17 mouse cellular contexts compared by ENCODE assay signal in the genomic region with DNA sequence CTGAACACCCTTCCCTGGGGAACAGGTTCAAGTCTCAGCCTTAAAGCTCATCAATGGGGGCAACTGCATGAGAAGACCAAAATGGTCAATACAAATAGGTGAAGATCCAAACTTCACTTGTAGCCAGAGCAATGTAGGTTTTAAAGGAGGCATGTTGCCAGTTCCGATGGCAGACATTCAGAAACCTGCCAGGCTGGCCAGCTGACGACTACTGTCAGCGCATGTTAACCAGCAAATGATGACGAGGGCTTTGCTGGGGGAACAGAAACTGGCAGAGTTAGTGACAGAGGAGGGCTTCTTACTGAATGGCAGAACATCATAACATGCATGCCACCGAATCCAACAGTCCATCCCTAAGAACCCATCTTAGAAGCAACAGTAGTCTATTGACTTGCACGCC. TPM values are rescaled to one million over a fixed set of nuclear protein-coding genes. Genes with fewer than 3 reads are reported as not detected.
DNase-seq lines count a peak whose midpoint lies in the region; ATAC-seq and TF ChIP-seq lines count a peak whose summit lies in the region.
"Had no signal": no experiment of that assay in that cellular context is flagged by ENCODE, and none has a peak within 500 bp of the region (broad histone marks: within the 10 kb centered on the region; RNA-seq: fewer than 3 reads in every experiment).

No protein-coding gene starts in this region.

- peak; percentile 17 for DNase-seq in adrenal gland, adult 2 months
- no peak for DNase-seq in adrenal gland, adult 18-20 months (ENCODE audit: low spot score in 2 of 2)
- DNase-seq in liver, adult 2 months (ENCODE audit: extremely low read depth, low read depth, low spot score) = peak; percentile 68
- no peak for DNase-seq in liver, postnatal 0 days
- DNase-seq in cerebellum, adult 2 months = peak; percentile 30 to 38
- peak; percentile 30 for DNase-seq in forebrain, postnatal 0 days
- no peak for DNase-seq in ovary, postnatal 14 days (ENCODE audit: low spot score)
- DNase-seq: gastrocnemius, postnatal 10 days; heart, postnatal 10 days; lung, postnatal 36 days; thymus, adult 2 months had no signal

- TF ChIP-seq CTCF in liver, adult 2 months (IDR thresholded peaks at IDR 0.05; ENCODE audit: low read depth, low read length) = no peak
- TF ChIP-seq CTCF in liver, postnatal 0 days (IDR thresholded peaks at IDR 0.05; ENCODE audit: low read depth) = no peak
- no peak for TF ChIP-seq CTCF in cerebellum, adult 2 months (IDR thresholded peaks at IDR 0.05; ENCODE audit: borderline replicate concordance, insufficient read depth, low read depth, low read length)
- TF ChIP-seq CTCF in forebrain, postnatal 0 days (IDR thresholded peaks at IDR 0.05; ENCODE audit: low read depth) = no peak

- peaks cover 26% of the 10 kb centered on the region; the same call in 1 of the 2 replicates for H3K79me2 ChIP-seq in liver, adult 2 months (ENCODE audit: control insufficient read depth, insufficient read depth, low read length)

- no peak overlapping the region for H3K4me3 ChIP-seq in liver, adult 2 months (ENCODE audit: insufficient read depth, low read depth, low read length)
- H3K4me3 ChIP-seq in liver, postnatal 0 days (ENCODE audit: low read depth, low read length) = no peak overlapping the region
- H3K4me3 ChIP-seq in cerebellum, adult 2 months (replicated peaks; ENCODE audit: insufficient read depth, low read depth, low read length) = no peak overlapping the region
- 0 out of 2 replicates have a peak overlapping the region, but pooled peaks have one; percentile 8 for H3K4me3 ChIP-seq in forebrain, postnatal 0 days (ENCODE audit: low read depth, low read length)
- H3K4me3 ChIP-seq in intestine, embryonic 15.5 days (replicated peaks) = no peak overlapping the region
- H3K4me3 ChIP-seq: hindbrain, embryonic 15.5 days; kidney, embryonic 15.5 days; limb, embryonic 13.5 days; midbrain, embryonic 12.5 days had no signal

- H3K4me2 ChIP-seq in liver, postnatal 0 days (ENCODE audit: low read depth, low read length) = no peak overlapping the region
- peak overlapping the region; percentile 92 for H3K4me2 ChIP-seq in forebrain, postnatal 0 days (ENCODE audit: low read depth)
- no peak overlapping the region for H3K4me2 ChIP-seq in intestine, embryonic 15.5 days (replicated peaks)
- H3K4me2 ChIP-seq: hindbrain, embryonic 15.5 days; kidney, embryonic 15.5 days; limb, embryonic 13.5 days; midbrain, embryonic 12.5 days had no signal

- H3K9me3 ChIP-seq in liver, postnatal 0 days (ENCODE audit: low read length) = no peaks in the 10 kb centered on the region
- H3K9me3 ChIP-seq in forebrain, postnatal 0 days (ENCODE audit: low read length) = no peaks in the 10 kb centered on the region
- no peaks in the 10 kb centered on the region for H3K9me3 ChIP-seq in intestine, embryonic 15.5 days
- H3K9me3 ChIP-seq: hindbrain, embryonic 15.5 days; kidney, embryonic 15.5 days; limb, embryonic 13.5 days; midbrain, embryonic 12.5 days had no signal

- peaks cover 25% of the 10 kb centered on the region for H3K4me1 ChIP-seq in liver, adult 2 months (ENCODE audit: control insufficient read depth, insufficient read depth, low read length)
- H3K4me1 ChIP-seq in liver, postnatal 0 days (ENCODE audit: insufficient read depth) = no peaks in the 10 kb centered on the region
- H3K4me1 ChIP-seq in cerebellum, adult 2 months (ENCODE audit: control insufficient read depth, insufficient read depth, low read length) = peaks cover 6% of the 10 kb centered on the region
- H3K4me1 ChIP-seq in forebrain, postnatal 0 days (ENCODE audit: insufficient read depth) = peaks cover 14% of the 10 kb centered on the region
- no peaks in the 10 kb centered on the region for H3K4me1 ChIP-seq in intestine, embryonic 15.5 days (replicated peaks)

- 41% methylated on average over 6 of the region's 6 CpGs for WGBS in liver, adult 2 months
- 76% methylated on average over 6 of the region's 6 CpGs for WGBS in liver, postnatal 0 days (ENCODE audit: insufficient replicate concordance)
- WGBS in cerebellum, adult 2 months = 28% methylated on average over 6 of the region's 6 CpGs
- 31% methylated on average over 6 of the region's 6 CpGs for WGBS in forebrain, postnatal 0 days
- 89% methylated on average over 6 of the region's 6 CpGs for WGBS in intestine, embryonic 15.5 days

- no peak for TF ChIP-seq EP300 in liver, postnatal 0 days (IDR thresholded peaks at IDR 0.05; ENCODE audit: low read depth)

- no peaks in the 10 kb centered on the region for H3K36me3 ChIP-seq in liver, adult 2 months (ENCODE audit: control insufficient read depth, insufficient read depth, low read length)
- no peaks in the 10 kb centered on the region for H3K36me3 ChIP-seq in liver, postnatal 0 days (replicated peaks; ENCODE audit: insufficient read depth, low read length)
- no peaks in the 10 kb centered on the region for H3K36me3 ChIP-seq in forebrain, postnatal 0 days (ENCODE audit: insufficient read depth)
- no peaks in the 10 kb centered on the region for H3K36me3 ChIP-seq in intestine, embryonic 15.5 days
- H3K36me3 ChIP-seq: hindbrain, embryonic 15.5 days; kidney, embryonic 15.5 days; limb, embryonic 13.5 days; midbrain, embryonic 12.5 days had no signal

- TF ChIP-seq POLR2A in liver, adult 2 months (IDR thresholded peaks at IDR 0.05; ENCODE audit: extremely low read depth, insufficient read depth, low read length) = no peak
- TF ChIP-seq POLR2A in cerebellum, adult 2 months (IDR thresholded peaks at IDR 0.05; ENCODE audit: borderline replicate concordance, insufficient read depth, low read length) = no peak

- no peak overlapping the region for H3K9ac ChIP-seq in liver, adult 2 months (ENCODE audit: low read depth, low read length)
- H3K9ac ChIP-seq in liver, postnatal 0 days (replicated peaks) = no peak overlapping the region
- H3K9ac ChIP-seq in forebrain, postnatal 0 days = no peak overlapping the region
- H3K9ac ChIP-seq in intestine, embryonic 15.5 days = no peak overlapping the region
- H3K9ac ChIP-seq: hindbrain, embryonic 15.5 days; kidney, embryonic 15.5 days; limb, embryonic 13.5 days; midbrain, embryonic 12.5 days had no signal

- peak overlapping the region; percentile 60 for H3K27ac ChIP-seq in liver, adult 2 months (replicated peaks; ENCODE audit: insufficient read depth, low read depth, low read length)
- no peak overlapping the region for H3K27ac ChIP-seq in liver, postnatal 0 days (ENCODE audit: low read depth)
- H3K27ac ChIP-seq in cerebellum, adult 2 months (ENCODE audit: insufficient read depth, low read length) = no peak overlapping the region
- no peak overlapping the region for H3K27ac ChIP-seq in forebrain, postnatal 0 days (ENCODE audit: low read depth, low read length)
- H3K27ac ChIP-seq in intestine, embryonic 15.5 days = no peak overlapping the region
- H3K27ac ChIP-seq: hindbrain, embryonic 15.5 days; kidney, embryonic 15.5 days; limb, embryonic 13.5 days; midbrain, embryonic 12.5 days had no signal

- no peaks in the 10 kb centered on the region for H3K27me3 ChIP-seq in liver, adult 2 months (ENCODE audit: control insufficient read depth, insufficient read depth, low read length)
- peaks cover 32% of the 10 kb centered on the region for H3K27me3 ChIP-seq in liver, postnatal 0 days (ENCODE audit: insufficient read depth, low read length)
- H3K27me3 ChIP-seq in cerebellum, adult 2 months (ENCODE audit: control insufficient read depth, insufficient read depth, low read length) = no peaks in the 10 kb centered on the region
- no peaks in the 10 kb centered on the region for H3K27me3 ChIP-seq in forebrain, postnatal 0 days (ENCODE audit: insufficient read depth, low read length)
- peaks cover 13% of the 10 kb centered on the region for H3K27me3 ChIP-seq in intestine, embryonic 15.5 days (replicated peaks)

- no peak for ATAC-seq in liver, postnatal 0 days
- no peak for ATAC-seq in forebrain, postnatal 0 days
- ATAC-seq in intestine, embryonic 15.5 days = no peak
- ATAC-seq: activated CD4-positive, CD25-positive, alpha-beta regulatory T cell, adult 4 months had no signal

RNA-seq across cellular contexts. Expression of gene Shtn1, which starts 2.9 kb away (rescaled TPM):
- total RNA-seq in adrenal gland, adult 2 months (2021) = 10 to 100 TPM; 19.8 to 20.5 TPM
- 1.9 and 2.5 TPM in 2 replicates for polyA plus RNA-seq in adrenal gland, adult 2 months (2012; rRNA removed)
- total RNA-seq in adrenal gland, adult 18-20 months (2021) = 10 to 100 TPM; 16.1 to 19.8 TPM
- 10.4 and 10.6 TPM in 2 replicates for total RNA-seq in liver, adult 2 months (2014; rRNA removed)
- polyA plus RNA-seq in liver, adult 2 months (2012; rRNA removed) = 3.9 and 4.9 TPM in 2 replicates
- 2.5 and 2.9 TPM in 2 replicates for polyA plus RNA-seq in liver, postnatal 0 days (2015; fragmentation: Nextera tagmentation; extraction: Ambion mirVana)
- 19.2 and 22.5 TPM in 2 replicates for polyA plus RNA-seq in cerebellum, adult 2 months (2012; rRNA removed)
- 120 and 128 TPM in 2 replicates for total RNA-seq in forebrain, postnatal 0 days (2014; rRNA removed)
- polyA plus RNA-seq in forebrain, postnatal 0 days (2015; fragmentation: Nextera tagmentation; extraction: Ambion mirVana) = 71.9 and 77.4 TPM in 2 replicates
- polyA plus RNA-seq in intestine, embryonic 15.5 days (2015; fragmentation: Nextera tagmentation; extraction: Ambion mirVana) = 13.4 and 14.8 TPM in 2 replicates

Comparison
In these comparisons a context has a peak if more than half of its experiments do, and no peak if none do; other contexts are left out.
1. DNase-seq: peak in adrenal gland, adult 2 months (single experiment), liver, adult 2 months (single experiment), cerebellum, adult 2 months (2 of 2) and forebrain, postnatal 0 days (single experiment); none in adrenal gland, adult 18-20 months (0 of 2), liver, postnatal 0 days (single experiment) and ovary, postnatal 14 days (single experiment).